In the genomic region with DNA sequence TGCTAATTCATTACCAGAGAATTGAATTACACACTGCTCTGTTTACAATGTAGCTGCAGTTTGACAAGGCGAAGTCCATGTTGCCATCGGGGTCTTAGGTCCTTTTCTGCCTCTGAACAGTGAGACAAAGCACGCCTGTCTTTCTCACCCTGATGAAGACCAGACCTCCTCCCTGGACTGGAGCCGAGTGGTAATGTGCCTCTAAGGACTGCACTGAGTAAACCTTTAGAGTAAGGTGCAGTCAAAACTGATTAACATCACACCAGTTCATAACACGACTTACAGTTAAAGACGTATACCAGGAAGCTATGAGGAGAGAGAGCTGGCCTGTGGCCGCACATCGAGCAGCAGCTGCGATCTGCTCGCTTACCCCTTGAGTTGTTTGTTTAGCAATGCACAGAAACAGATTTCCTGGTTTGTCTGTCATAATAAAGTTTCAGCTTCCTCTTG, we compare ENCODE assay signal across 11 mouse cellular contexts.
DNase-seq lines count a peak whose midpoint lies in the region; ATAC-seq and TF ChIP-seq lines count a peak whose summit lies in the region.
"Had no signal": no experiment of that assay in that cellular context is flagged by ENCODE, and none has a peak within 500 bp of the region (broad histone marks: within the 10 kb centered on the region; RNA-seq: fewer than 3 reads in every experiment).

No protein-coding gene starts in this region.

- H3K9me3 ChIP-seq in heart, embryonic 11.5 days (replicated peaks; ENCODE audit: control insufficient read depth, low read length): no peaks in the 10 kb centered on the region
- no peaks in the 10 kb centered on the region for H3K9me3 ChIP-seq in liver, embryonic 12.5 days (replicated peaks)
- H3K9me3 ChIP-seq in intestine, postnatal 0 days (ENCODE audit: control insufficient read depth): no peaks in the 10 kb centered on the region
- H3K9me3 ChIP-seq in stomach, postnatal 0 days (ENCODE audit: control insufficient read depth, low read length): no peaks in the 10 kb centered on the region
- H3K9me3 ChIP-seq: midbrain, embryonic 15.5 days had no signal

- ATAC-seq in heart, embryonic 11.5 days (replicated peaks; ENCODE audit: insufficient number of reproducible peaks, low FRiP score, low TSS enrichment): peak; percentile 77
- no peak for ATAC-seq in liver, embryonic 12.5 days
- ATAC-seq in intestine, postnatal 0 days: 0 out of 2 replicates have a peak, but pooled peaks have one; percentile 36
- peak; percentile 90 for ATAC-seq in stomach, postnatal 0 days (ENCODE audit: low FRiP score, low TSS enrichment)
- no peak for ATAC-seq in erythroblast, adult 5-6 weeks (replicated peaks; ENCODE audit: low FRiP score, poor library complexity, severe bottlenecking)
- ATAC-seq: midbrain, embryonic 15.5 days had no signal

- H3K4me2 ChIP-seq in heart, embryonic 11.5 days: peak overlapping the region; percentile 42
- no peak overlapping the region for H3K4me2 ChIP-seq in liver, embryonic 12.5 days
- H3K4me2 ChIP-seq in intestine, postnatal 0 days (replicated peaks; ENCODE audit: low read depth): peak overlapping the region; percentile 41
- H3K4me2 ChIP-seq in stomach, postnatal 0 days (replicated peaks; ENCODE audit: low read depth): peak overlapping the region; percentile 2; the same call in 1 of the 2 replicates
- H3K4me2 ChIP-seq: midbrain, embryonic 15.5 days had no signal

- no peak for TF ChIP-seq EP300 in stomach, postnatal 0 days (optimal IDR thresholded peaks at IDR 0.05)

- H3K4me1 ChIP-seq in heart, embryonic 11.5 days (ENCODE audit: control insufficient read depth, insufficient read depth, low read length): peaks cover 5% of the 10 kb centered on the region; the same call in 1 of the 2 replicates
- H3K4me1 ChIP-seq in liver, embryonic 12.5 days: 0 out of 2 replicates have a peak, but pooled peaks cover 4% of the 10 kb centered on the region
- no peaks in the 10 kb centered on the region for H3K4me1 ChIP-seq in intestine, postnatal 0 days (replicated peaks; ENCODE audit: control insufficient read depth, insufficient read depth, low read length)
- no peaks in the 10 kb centered on the region for H3K4me1 ChIP-seq in stomach, postnatal 0 days (replicated peaks; ENCODE audit: control insufficient read depth, insufficient read depth)
- H3K4me1 ChIP-seq: midbrain, embryonic 15.5 days had no signal

- H3K27ac ChIP-seq in heart, embryonic 11.5 days (ENCODE audit: low read depth, low read length): 0 out of 2 replicates have a peak overlapping the region, but pooled peaks have one; percentile 29
- H3K27ac ChIP-seq in liver, embryonic 12.5 days: no peak overlapping the region
- H3K27ac ChIP-seq in intestine, postnatal 0 days (ENCODE audit: low read depth, low read length): no peak overlapping the region
- no peak overlapping the region for H3K27ac ChIP-seq in stomach, postnatal 0 days (replicated peaks)
- H3K27ac ChIP-seq: midbrain, embryonic 15.5 days had no signal

- H3K36me3 ChIP-seq in heart, embryonic 11.5 days (ENCODE audit: control insufficient read depth, insufficient read depth, low read length): no peaks in the 10 kb centered on the region
- H3K36me3 ChIP-seq in liver, embryonic 12.5 days: no peaks in the 10 kb centered on the region
- H3K36me3 ChIP-seq in intestine, postnatal 0 days (ENCODE audit: control insufficient read depth, insufficient read depth): no peaks in the 10 kb centered on the region
- H3K36me3 ChIP-seq in stomach, postnatal 0 days (ENCODE audit: control insufficient read depth, insufficient read depth, low read length): no peaks in the 10 kb centered on the region
- H3K36me3 ChIP-seq: midbrain, embryonic 15.5 days had no signal

- no peaks in the 10 kb centered on the region for H3K27me3 ChIP-seq in heart, embryonic 11.5 days (ENCODE audit: control insufficient read depth, insufficient read depth, low read length)
- no peaks in the 10 kb centered on the region for H3K27me3 ChIP-seq in liver, embryonic 12.5 days (replicated peaks)
- H3K27me3 ChIP-seq in intestine, postnatal 0 days (replicated peaks; ENCODE audit: control insufficient read depth, insufficient read depth, low read length): no peaks in the 10 kb centered on the region
- H3K27me3 ChIP-seq in stomach, postnatal 0 days (ENCODE audit: control insufficient read depth, insufficient read depth, low read length): no peaks in the 10 kb centered on the region
- H3K27me3 ChIP-seq: midbrain, embryonic 15.5 days had no signal

- no peak overlapping the region for H3K4me3 ChIP-seq in heart, embryonic 11.5 days (ENCODE audit: low read depth, low read length)
- H3K4me3 ChIP-seq in liver, embryonic 12.5 days: no peak overlapping the region
- H3K4me3 ChIP-seq in intestine, postnatal 0 days (ENCODE audit: low read depth, low read length): no peak overlapping the region
- no peak overlapping the region for H3K4me3 ChIP-seq in stomach, postnatal 0 days (ENCODE audit: low read depth, low read length)
- H3K4me3 ChIP-seq: midbrain, embryonic 15.5 days had no signal

- WGBS in heart, embryonic 11.5 days (ENCODE audit: insufficient replicate concordance): 22% methylated on average over 10 of the region's 10 CpGs
- WGBS in liver, embryonic 12.5 days (ENCODE audit: insufficient replicate concordance): 56% methylated on average over 10 of the region's 10 CpGs
- WGBS in intestine, postnatal 0 days: 18% methylated on average over 10 of the region's 10 CpGs
- 16% methylated on average over 10 of the region's 10 CpGs for WGBS in stomach, postnatal 0 days

- H3K9ac ChIP-seq in heart, embryonic 11.5 days (ENCODE audit: low read depth, low read length): no peak overlapping the region
- H3K9ac ChIP-seq in liver, embryonic 12.5 days: no peak overlapping the region
- no peak overlapping the region for H3K9ac ChIP-seq in intestine, postnatal 0 days (ENCODE audit: low read depth, low read length)
- H3K9ac ChIP-seq in stomach, postnatal 0 days (ENCODE audit: low read length): no peak overlapping the region
- H3K9ac ChIP-seq: midbrain, embryonic 15.5 days had no signal

- no peak for DNase-seq in heart, adult 8-10 months (ENCODE audit: low spot score)
- DNase-seq in liver: peak; percentile 11
- DNase-seq in stomach, postnatal 0 days (ENCODE audit: low spot score): peak; percentile 46
- no peak for DNase-seq in layer of hippocampus, postnatal 36 days
- DNase-seq: cerebellum, postnatal 36 days; kidney, postnatal 36 days had no signal

- TF ChIP-seq CTCF in intestine, postnatal 0 days (IDR thresholded peaks at IDR 0.05; ENCODE audit: low read depth): no peak
- TF ChIP-seq CTCF in stomach, postnatal 0 days (IDR thresholded peaks at IDR 0.05; ENCODE audit: low read depth): no peak

Comparison
In these comparisons a context has a peak if more than half of its experiments do, and no peak if none do; other contexts are left out.
1. ATAC-seq: peak in heart, embryonic 11.5 days (single experiment), intestine, postnatal 0 days (single experiment) and stomach, postnatal 0 days (single experiment); none in liver, embryonic 12.5 days (single experiment) and erythroblast, adult 5-6 weeks (single experiment).
2. DNase-seq: peak in liver (single experiment) and stomach, postnatal 0 days (single experiment); none in heart, adult 8-10 months (single experiment) and layer of hippocampus, postnatal 36 days (0 of 2).